Mouse (Mus musculus) intestine, postnatal 0 days (tissue): ENCODE data around the gene Dbf4. TPM values are rescaled to one million over a fixed set of nuclear protein-coding genes. Genes with fewer than 3 reads are reported as not detected.

Experiments
- ATAC-seq: fragments of 200-750 bp; cut with Nextera tagmentation; 2 replicates; pipeline ENCODE4 v1.8.0; 2017; ENCODE audit warnings: mild to moderate bottlenecking, moderate TSS enrichment, moderate library complexity
- H3K27ac ChIP-seq: fragments of 300-500 bp; sonication (generic); 2 replicates; pipeline ENCODE4 v1.5.1; 2014; ENCODE audit warnings: mild to moderate bottlenecking, low read depth, low read length, moderate library complexity
- H3K27me3 ChIP-seq: fragments of 300-500 bp; sonication (generic); replicated peaks from 2 replicates; pipeline ENCODE4 v1.6.1; 2014; ENCODE audit warnings: low read length, mixed read lengths; ENCODE audit not compliant: control insufficient read depth, insufficient read depth
- H3K36me3 ChIP-seq: fragments of 300-500 bp; sonication (generic); 2 replicates; pipeline ENCODE4 v1.6.1; 2014; ENCODE audit warnings: mild to moderate bottlenecking, moderate library complexity; ENCODE audit not compliant: control insufficient read depth, insufficient read depth
- H3K4me1 ChIP-seq: fragments of 300-500 bp; sonication (generic); replicated peaks from 2 replicates; pipeline ENCODE4 v1.6.1; 2014; ENCODE audit warnings: antibody characterized with exemption, low read length, mixed read lengths; ENCODE audit not compliant: control insufficient read depth, insufficient read depth
- H3K4me2 ChIP-seq: fragments of 300-500 bp; sonication (generic); replicated peaks from 2 replicates; pipeline ENCODE4 v1.6.1; 2014; ENCODE audit warnings: low read depth, mild to moderate bottlenecking, moderate library complexity
- H3K4me3 ChIP-seq: fragments of 300-500 bp; sonication (generic); 2 replicates; pipeline ENCODE4 v1.5.1; 2014; ENCODE audit warnings: low read depth, low read length
- H3K9ac ChIP-seq: fragments of 300-500 bp; sonication (generic); 2 replicates; pipeline ENCODE4 v1.6.1; 2014; ENCODE audit warnings: mild to moderate bottlenecking, low read depth, low read length
- H3K9me3 ChIP-seq: fragments of 300-500 bp; sonication (generic); 2 replicates; pipeline ENCODE4 v1.6.1; 2016; ENCODE audit warnings: mixed run types; ENCODE audit not compliant: control insufficient read depth
- CTCF ChIP-seq: sonication (generic); IDR thresholded peaks from 2 replicates; pipeline ENCODE4 v1.5.1; 2016; ENCODE audit warnings: low read depth, mild to moderate bottlenecking, control low read depth, antibody characterized with exemption, moderate library complexity
- WGBS: fragments of 180-500 bp; shearing (Covaris S2); extraction: QIAGEN DNeasy Blood & Tissue Kit; methylation state at CpG from one replicate; pipeline ENCODE4 v1.1.7; 2014; 5-methylcytosine and 5-hydroxymethylcytosine counted together
- polyA plus RNA-seq: library from polyadenylated mRNA; unstranded; fragments of >200 nt; fragmentation: Nextera tagmentation; extraction: Ambion mirVana; gene quantifications from 2 replicates; pipeline ENCODE4 v1.2.1, GENCODE M21; 2015

Gene Dbf4
- polyA plus RNA-seq, 1 experiment from 2014 or later, result 11.1 TPM

DNA sequence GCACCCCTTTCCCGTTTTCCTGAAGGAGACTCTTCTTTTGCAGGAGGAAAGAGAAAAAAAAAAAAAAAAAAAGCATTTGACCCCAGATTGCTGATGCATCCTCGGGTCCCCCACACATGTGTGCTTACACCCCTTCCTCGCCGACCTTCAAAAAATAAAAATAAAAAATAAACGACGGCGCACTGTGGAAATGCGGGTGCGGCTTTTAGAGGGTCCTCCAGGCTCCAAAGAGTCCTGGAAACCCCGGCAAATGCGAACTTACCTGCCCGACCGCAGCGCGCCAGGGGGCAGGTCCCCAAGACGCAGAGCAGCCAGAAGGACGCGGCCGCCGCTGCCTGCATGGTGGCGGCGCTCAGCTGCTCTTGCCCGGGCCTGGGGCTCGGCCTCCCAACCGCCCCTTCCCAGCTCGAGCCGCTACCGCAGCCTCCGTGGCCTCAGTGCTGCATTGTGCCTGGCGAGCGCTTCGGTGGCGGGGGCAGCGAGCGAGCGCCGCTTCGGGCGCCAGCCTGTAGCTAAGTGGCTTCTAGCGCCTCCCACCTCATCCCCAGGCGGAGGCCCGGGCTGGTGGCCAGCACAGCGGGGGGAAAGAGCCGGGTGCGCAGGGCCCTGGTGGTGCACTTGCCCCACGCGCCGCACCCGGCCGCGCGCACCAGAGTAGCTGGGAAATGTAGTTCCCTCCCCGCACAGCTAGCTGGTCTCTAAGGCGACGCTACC lies 54.7 kb downstream of the Dbf4 start, which contains the start of gene Adam22:
Gene Adam22, minus strand, starts transcription at position 547 of the 714 bp plus-strand sequence.
- no peak within 1 kb of the TSS for H3K27ac ChIP-seq
- WGBS, result 1% methylated on average over 55 of the region's 55 CpGs

GRCm38 (mm10) chr5:8366771-8367613 lies 55.5 kb downstream of the Dbf4 start:
- Histone ChIP-seq H3K4me3 (peak overlapping the region; percentile 51), H3K4me2 (peak overlapping the region; percentile 81), H3K27me3 (peaks cover 17% of the 10 kb centered on the region; the same call in 1 of the 2 replicates), H3K9me3 (no peaks in the 10 kb centered on the region), H3K4me1 (no peaks in the 10 kb centered on the region), H3K36me3 (no peaks in the 10 kb centered on the region), H3K9ac (no peak overlapping the region), H3K27ac (no peak overlapping the region)
- 11% methylated on average over 25 of the region's 25 CpGs for WGBS
- no peak for ATAC-seq
- TF ChIP-seq CTCF, result no peak

More for the DNA sequence above, 54.7 kb downstream of the Dbf4 start, which contains the start of gene Adam22:
- ATAC-seq, result peak; percentile 63; the same call in 1 of the 2 replicates
- Histone ChIP-seq H3K27me3 (peaks cover 17% of the 10 kb centered on the region; the same call in 1 of the 2 replicates), H3K4me1 (no peaks in the 10 kb centered on the region), H3K4me3 (peak within 1 kb of the TSS; percentile 51), H3K4me2 (peak within 1 kb of the TSS; percentile 81), H3K9ac (peak within 1 kb of the TSS; percentile 27; the same call in 1 of the 2 replicates), H3K9me3 (no peaks in the 10 kb centered on the region), H3K36me3 (no peaks in the 10 kb centered on the region)
- peak; percentile 19; the same call in 1 of the 2 replicates for TF ChIP-seq CTCF

GRCm38 (mm10) chr5:8362361-8362760 lies 60.2 kb downstream of the Dbf4 start:
- 80% methylated on average over 1 of the region's 1 CpGs for WGBS
- Histone ChIP-seq H3K4me3 (no peak overlapping the region), H3K4me1 (no peaks in the 10 kb centered on the region), H3K4me2 (no peak overlapping the region), H3K9ac (no peak overlapping the region), H3K27me3 (0 out of 2 replicates have a peak, but pooled peaks cover 4% of the 10 kb centered on the region), H3K36me3 (no peaks in the 10 kb centered on the region), H3K9me3 (no peaks in the 10 kb centered on the region), H3K27ac (no peak overlapping the region)
- no peak for ATAC-seq
- TF ChIP-seq CTCF, result peak; percentile 45

GRCm38 (mm10) chr5:8357677-8358076 lies 64.8 kb downstream of the Dbf4 start:
- ATAC-seq, result no peak
- WGBS, result 72% methylated on average over 8 of the region's 8 CpGs
- no peak overlapping the region for H3K4me2 ChIP-seq

GRCm38 (mm10) chr5:8356885-8357651 lies 65.4 kb downstream of the Dbf4 start:
- no peak overlapping the region for H3K4me3 ChIP-seq

More at GRCm38 (mm10) chr5:8357677-8358076, 64.8 kb downstream of the Dbf4 start:
- Histone ChIP-seq H3K4me3 (no peak overlapping the region), H3K4me1 (no peaks in the 10 kb centered on the region), H3K9me3 (no peaks in the 10 kb centered on the region), H3K27ac (no peak overlapping the region), H3K27me3 (no peaks in the 10 kb centered on the region), H3K9ac (no peak overlapping the region), H3K36me3 (no peaks in the 10 kb centered on the region)
- TF ChIP-seq CTCF, result no peak

More at GRCm38 (mm10) chr5:8356885-8357651, 65.4 kb downstream of the Dbf4 start:
- Histone ChIP-seq H3K9ac (no peak overlapping the region), H3K9me3 (no peaks in the 10 kb centered on the region), H3K27ac (no peak overlapping the region), H3K4me2 (no peak overlapping the region), H3K4me1 (no peaks in the 10 kb centered on the region), H3K27me3 (no peaks in the 10 kb centered on the region), H3K36me3 (no peaks in the 10 kb centered on the region)
- no peak for ATAC-seq
- TF ChIP-seq CTCF, result no peak
- WGBS, result 49% methylated on average over 13 of the region's 13 CpGs
